Mouse (Mus musculus) neural tube, embryonic 11.5 days (tissue): ENCODE measurements around the gene Art2b. TPM values are rescaled to one million over a fixed set of nuclear protein-coding genes. Genes with fewer than 3 reads are reported as not detected.
"Not testable (repeated sequence)": the region's sequence is repeated elsewhere in the genome, so short reads cannot be mapped to it uniquely, and the experiment has no call there.

ENCODE experiments used
- ATAC-seq: fragments of 200-750 bp; cut with Nextera tagmentation; 2 replicates; pipeline ENCODE4 v1.8.0; 2017; ENCODE audit warnings: moderate number of reproducible peaks, mild to moderate bottlenecking, moderate TSS enrichment, moderate library complexity; ENCODE audit not compliant: insufficient read depth, low FRiP score, low TSS enrichment
- DNase-seq: peaks from one replicate; pipeline ENCODE4 v3.0.0-alpha.2; 2015; ENCODE audit warnings: low spot score
- H3K27ac ChIP-seq: fragments of 300-500 bp; sonication (generic); 2 replicates; pipeline ENCODE4 v1.5.1; 2014; ENCODE audit warnings: low read depth, mild to moderate bottlenecking, low read length
- H3K27me3 ChIP-seq: fragments of 300-500 bp; sonication (generic); 2 replicates; pipeline ENCODE4 v1.6.1; 2014; ENCODE audit warnings: mild to moderate bottlenecking, low read length, mixed read lengths; ENCODE audit not compliant: control insufficient read depth, insufficient read depth
- H3K36me3 ChIP-seq: fragments of 300-500 bp; sonication (generic); 2 replicates; pipeline ENCODE4 v1.6.1; 2014; ENCODE audit warnings: mild to moderate bottlenecking, low read length, moderate library complexity, mixed read lengths; ENCODE audit not compliant: control insufficient read depth, insufficient read depth
- H3K4me1 ChIP-seq: fragments of 300-500 bp; sonication (generic); 2 replicates; pipeline ENCODE4 v1.6.1; 2014; ENCODE audit warnings: low read length, mixed read lengths; ENCODE audit not compliant: control insufficient read depth, insufficient read depth
- H3K4me2 ChIP-seq: fragments of 300-500 bp; sonication (generic); 2 replicates; pipeline ENCODE4 v1.6.1; 2014; ENCODE audit warnings: low read depth, mild to moderate bottlenecking, moderate library complexity
- H3K4me3 ChIP-seq: fragments of 300-500 bp; sonication (generic); 2 replicates; pipeline ENCODE4 v1.5.1; 2014; ENCODE audit warnings: low read depth, low read length
- H3K9ac ChIP-seq: fragments of 300-500 bp; sonication (generic); 2 replicates; pipeline ENCODE4 v1.6.1; 2014; ENCODE audit warnings: mild to moderate bottlenecking, low read length
- H3K9me3 ChIP-seq: fragments of 300-500 bp; sonication (generic); 2 replicates; pipeline ENCODE4 v1.6.1; 2016; ENCODE audit warnings: low read length; ENCODE audit not compliant: control insufficient read depth
- WGBS: fragments of 180-500 bp; shearing (Covaris S2); extraction: QIAGEN DNeasy Blood & Tissue Kit; methylation state at CpG from one replicate; pipeline ENCODE4 v1.1.7; 2014; 5-methylcytosine and 5-hydroxymethylcytosine counted together
- polyA plus RNA-seq: library from polyadenylated mRNA; unstranded; fragments of >200 nt; fragmentation: Nextera tagmentation; extraction: Ambion mirVana; gene quantifications from 2 replicates; pipeline ENCODE4 v1.2.1, GENCODE M21; 2014

Art2b gene
- polyA plus RNA-seq, result not detected in 2 replicates

- Histone ChIP-seq H3K4me1 (no peaks in the 10 kb centered on the region), H3K27ac (no peak within 1 kb of the TSS), H3K36me3 (no peaks in the 10 kb centered on the region), H3K27me3 (no peaks in the 10 kb centered on the region), H3K4me3 (no peak within 1 kb of the TSS), H3K9ac (no peak within 1 kb of the TSS), H3K4me2 (no peak within 1 kb of the TSS), H3K9me3 (no peaks in the 10 kb centered on the region)
- ATAC-seq, result no peak
- no peak for DNase-seq
- WGBS, result 90% methylated on average over 5 of the region's 5 CpGs
Measured at GRCm38 (mm10) chr7:101585408-101585807, at the start of gene Art2b. Gene Art2b (minus strand): TSS chr7:101585600.

GRCm38 (mm10) chr7:101634513-101634912 is 49.1 kb upstream of the Art2b start:
- WGBS, result 89% methylated on average over 4 of the region's 4 CpGs
- no peaks in the 10 kb centered on the region for H3K27me3 ChIP-seq
- no peaks in the 10 kb centered on the region for H3K4me1 ChIP-seq
- H3K27ac ChIP-seq, result no peak overlapping the region
- ATAC-seq, result no peak
- DNase-seq, result no peak
- H3K4me3 ChIP-seq, result no peak overlapping the region
- no peak overlapping the region for H3K9ac ChIP-seq
- H3K36me3 ChIP-seq, result no peaks in the 10 kb centered on the region
- no peaks in the 10 kb centered on the region for H3K9me3 ChIP-seq
- no peak overlapping the region for H3K4me2 ChIP-seq

GRCm38 (mm10) chr7:101633629-101634177 is 48.3 kb upstream of the Art2b start:
- H3K9me3 ChIP-seq, result no peaks in the 10 kb centered on the region
- H3K4me2 ChIP-seq, result no peak overlapping the region
- no peak overlapping the region for H3K4me3 ChIP-seq
- no peak overlapping the region for H3K27ac ChIP-seq
- ATAC-seq (no peak), DNase-seq (no peak)
- 81% methylated on average over 8 of the region's 8 CpGs for WGBS
- H3K36me3 ChIP-seq, result no peaks in the 10 kb centered on the region
- H3K9ac ChIP-seq, result no peak overlapping the region
- H3K27me3 ChIP-seq, result no peaks in the 10 kb centered on the region
- no peaks in the 10 kb centered on the region for H3K4me1 ChIP-seq

- 73% methylated on average over 2 of the region's 2 CpGs for WGBS
- Histone ChIP-seq H3K4me2 (no peak overlapping the region), H3K9ac (no peak overlapping the region), H3K27me3 (no peaks in the 10 kb centered on the region), H3K27ac (no peak overlapping the region), H3K9me3 (no peaks in the 10 kb centered on the region), H3K4me1 (no peaks in the 10 kb centered on the region), H3K4me3 (no peak overlapping the region), H3K36me3 (no peaks in the 10 kb centered on the region)
- ATAC-seq (no peak), DNase-seq (no peak)
Measured at GRCm38 (mm10) chr7:101628481-101628880, 43.1 kb upstream of the Art2b start.

GRCm38 (mm10) chr7:101627166-101627565 is 41.8 kb upstream of the Art2b start:
- 70% methylated on average over 7 of the region's 7 CpGs for WGBS
- H3K36me3 ChIP-seq, H3K27ac ChIP-seq, DNase-seq, H3K9me3 ChIP-seq, H3K4me3 ChIP-seq, H3K27me3 ChIP-seq, H3K4me1 ChIP-seq, H3K9ac ChIP-seq, ATAC-seq, H3K4me2 ChIP-seq: not testable (repeated sequence)

- 75% methylated on average over 6 of the region's 6 CpGs for WGBS
- no peak for ATAC-seq
Measured at GRCm38 (mm10) chr7:101624283-101624682, 38.9 kb upstream of the Art2b start.

GRCm38 (mm10) chr7:101621861-101622260 is 36.5 kb upstream of the Art2b start:
- not testable (repeated sequence) for H3K27me3 ChIP-seq, H3K4me2 ChIP-seq, H3K36me3 ChIP-seq, H3K9me3 ChIP-seq, ATAC-seq, H3K4me3 ChIP-seq, H3K27ac ChIP-seq, H3K9ac ChIP-seq, H3K4me1 ChIP-seq, DNase-seq
- 90% methylated on average over 4 of the region's 4 CpGs for WGBS

More at GRCm38 (mm10) chr7:101624283-101624682, 38.9 kb upstream of the Art2b start:
- Histone ChIP-seq H3K27me3 (no peaks in the 10 kb centered on the region), H3K4me3 (no peak overlapping the region), H3K27ac (no peak overlapping the region), H3K9ac (no peak overlapping the region), H3K36me3 (no peaks in the 10 kb centered on the region), H3K9me3 (no peaks in the 10 kb centered on the region), H3K4me1 (no peaks in the 10 kb centered on the region), H3K4me2 (no peak overlapping the region)
- DNase-seq, result no peak

GRCm38 (mm10) chr7:101620373-101620772 is 35.0 kb upstream of the Art2b start:
- DNase-seq (peak; percentile 62), ATAC-seq (no peak)
- Histone ChIP-seq H3K9ac (no peak overlapping the region), H3K4me3 (no peak overlapping the region), H3K4me2 (no peak overlapping the region), H3K27ac (no peak overlapping the region), H3K27me3 (no peaks in the 10 kb centered on the region), H3K4me1 (no peaks in the 10 kb centered on the region), H3K36me3 (no peaks in the 10 kb centered on the region), H3K9me3 (no peaks in the 10 kb centered on the region)
- 29% methylated on average over 4 of the region's 4 CpGs for WGBS

GRCm38 (mm10) chr7:101618273-101618672 is 32.9 kb upstream of the Art2b start:
- WGBS, result 88% methylated on average over 7 of the region's 7 CpGs
- no peak overlapping the region for H3K27ac ChIP-seq
- H3K36me3 ChIP-seq, result no peaks in the 10 kb centered on the region
- no peak overlapping the region for H3K4me3 ChIP-seq
- no peak for DNase-seq
- H3K4me2 ChIP-seq, result no peak overlapping the region
- H3K9ac ChIP-seq, result no peak overlapping the region
- H3K27me3 ChIP-seq, result no peaks in the 10 kb centered on the region
- ATAC-seq, result no peak
- no peaks in the 10 kb centered on the region for H3K9me3 ChIP-seq
- H3K4me1 ChIP-seq, result no peaks in the 10 kb centered on the region
